Mouse (Mus musculus) mouse embryonic stem cell (cell line): ENCODE data around the gene Olfr374.
"Not testable (repeated sequence)": the region's sequence is repeated elsewhere in the genome, so short reads cannot be mapped to it uniquely, and the experiment has no call there.

ENCODE experiments used
- in situ Hi-C, 2 experiments: fragments of 300-500 bp; cut with MboI; formaldehyde crosslinking; loops; 1 replicate in 1 of 2; 3 replicates in 1 of 2; pipeline ENCODE4 v1.14.3; 2019 to 2020; ENCODE audit warnings: low sequenced_read_pairs in 2 of 2, low pct_unique_long_range_greater_than_20kb in 1 of 2, mixed read lengths in 1 of 2; ENCODE audit not compliant: unreplicated experiment in 1 of 2

Olfr374 gene

GRCm38 (mm10) chr8:72106740-72107139 is at the start of gene Olfr374:
Olfr374 (plus strand) TSS chr8:72107040.
- in situ Hi-C loops, result no loop called here

- in situ Hi-C loops, result not testable (repeated sequence)
Measured at GRCm38 (mm10) chr8:72057643-72058042, 49.2 kb upstream of the Olfr374 start.

GRCm38 (mm10) chr8:72066819-72067399 is 39.9 kb upstream of the Olfr374 start:
- in situ Hi-C loops, result loop anchor here (5.0 to 10.0 kb wide), 2 partner anchors 50 to 52 kb away; no protein-coding TSS in a partner anchor

GRCm38 (mm10) chr8:72082877-72083276 is 24.0 kb upstream of the Olfr374 start, which contains the start of gene Olfr373:
Olfr373 (plus strand) TSS chr8:72083177.
- in situ Hi-C loops, result not testable (repeated sequence)

- in situ Hi-C loops, result no loop called here
Measured at GRCm38 (mm10) chr8:72084744-72085143, 22.1 kb upstream of the Olfr374 start.

GRCm38 (mm10) chr8:72087611-72088010 is 19.2 kb upstream of the Olfr374 start:
- in situ Hi-C loops, result not testable (repeated sequence)

GRCm38 (mm10) chr8:72096721-72097120 is 10.1 kb upstream of the Olfr374 start:
- in situ Hi-C loops, result loop anchor here in 1 of 2 experiments (10.0 kb wide), 1 partner anchor 52 kb away; the partner anchor contains the start of gene Olfr372

GRCm38 (mm10) chr8:72099377-72100103 is 7.3 kb upstream of the Olfr374 start:
- in situ Hi-C loops, result loop anchor here in 1 of 2 experiments (10.0 kb wide), 1 partner anchor 55 kb away; the partner anchor contains the start of gene Olfr372

- in situ Hi-C loops, result no loop called here
Measured at GRCm38 (mm10) chr8:72105165-72105564, 1.7 kb upstream of the Olfr374 start.

- in situ Hi-C loops, result loop anchor here in 1 of 2 experiments (5.0 kb wide), 1 partner anchor 101 kb away; the partner anchor contains the start of genes Cib3 and Gm11034
Measured at GRCm38 (mm10) chr8:72110876-72111275, 4.0 kb downstream of the Olfr374 start.

- in situ Hi-C loops, result loop anchor here in 1 of 2 experiments (5.0 kb wide), 1 partner anchor 100 kb away; the partner anchor contains the start of genes Cib3 and Gm11034
Measured at GRCm38 (mm10) chr8:72112486-72112885, 5.6 kb downstream of the Olfr374 start.

- in situ Hi-C loops, result no loop called here
Measured at GRCm38 (mm10) chr8:72115202-72115601, 8.4 kb downstream of the Olfr374 start.

- in situ Hi-C loops, result no loop called here
Measured at GRCm38 (mm10) chr8:72118616-72119015, 11.8 kb downstream of the Olfr374 start.

GRCm38 (mm10) chr8:72121486-72121885 is 14.6 kb downstream of the Olfr374 start:
- in situ Hi-C loops, result not testable (repeated sequence)

- in situ Hi-C loops, result no loop called here
Measured at GRCm38 (mm10) chr8:72121997-72122396, 15.2 kb downstream of the Olfr374 start.

- in situ Hi-C loops, result no loop called here
Measured at GRCm38 (mm10) chr8:72127834-72128233, 21.0 kb downstream of the Olfr374 start.

GRCm38 (mm10) chr8:72131251-72131650 is 24.4 kb downstream of the Olfr374 start:
- in situ Hi-C loops, result no loop called here

GRCm38 (mm10) chr8:72131901-72132300 is 25.1 kb downstream of the Olfr374 start:
- in situ Hi-C loops, result no loop called here

GRCm38 (mm10) chr8:72132417-72132816 is 25.6 kb downstream of the Olfr374 start:
- in situ Hi-C loops, result no loop called here
